Mouse (Mus musculus): ENCODE results near the gene Ankrd11.

The Ankrd11 gene

DNA sequence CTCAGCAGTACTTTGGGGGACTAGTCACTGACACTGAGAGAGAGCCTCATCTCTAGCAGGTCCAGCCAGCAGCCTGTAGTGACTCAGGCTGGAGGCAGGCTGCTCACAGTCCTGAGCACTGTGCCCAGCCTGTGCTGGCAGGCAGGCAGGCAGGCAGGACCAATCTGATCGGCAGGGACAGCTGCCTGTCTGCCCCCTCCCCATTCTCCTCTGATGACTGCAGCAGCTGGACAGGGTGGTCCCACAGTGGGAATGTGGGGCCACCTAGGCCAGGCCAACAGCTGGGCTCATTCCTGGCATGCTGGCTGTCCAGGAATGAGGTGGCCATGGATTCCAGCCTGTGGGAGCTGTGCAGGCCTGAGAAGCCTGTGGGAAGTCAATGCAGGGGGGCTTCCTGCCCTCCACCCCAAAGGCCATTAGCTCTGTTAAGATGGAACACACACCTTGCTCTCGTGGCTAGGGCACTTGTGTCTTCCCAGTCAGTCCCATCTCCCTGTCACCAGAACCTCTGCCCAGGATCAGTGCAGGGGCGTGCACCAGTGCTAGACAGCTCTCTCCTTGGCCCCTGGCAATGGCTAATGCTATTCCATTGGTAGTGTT, 191.3 kb downstream of the Ankrd11 start:
- in situ Hi-C loops (cut with MboI, MseI) = no loop called here

DNA sequence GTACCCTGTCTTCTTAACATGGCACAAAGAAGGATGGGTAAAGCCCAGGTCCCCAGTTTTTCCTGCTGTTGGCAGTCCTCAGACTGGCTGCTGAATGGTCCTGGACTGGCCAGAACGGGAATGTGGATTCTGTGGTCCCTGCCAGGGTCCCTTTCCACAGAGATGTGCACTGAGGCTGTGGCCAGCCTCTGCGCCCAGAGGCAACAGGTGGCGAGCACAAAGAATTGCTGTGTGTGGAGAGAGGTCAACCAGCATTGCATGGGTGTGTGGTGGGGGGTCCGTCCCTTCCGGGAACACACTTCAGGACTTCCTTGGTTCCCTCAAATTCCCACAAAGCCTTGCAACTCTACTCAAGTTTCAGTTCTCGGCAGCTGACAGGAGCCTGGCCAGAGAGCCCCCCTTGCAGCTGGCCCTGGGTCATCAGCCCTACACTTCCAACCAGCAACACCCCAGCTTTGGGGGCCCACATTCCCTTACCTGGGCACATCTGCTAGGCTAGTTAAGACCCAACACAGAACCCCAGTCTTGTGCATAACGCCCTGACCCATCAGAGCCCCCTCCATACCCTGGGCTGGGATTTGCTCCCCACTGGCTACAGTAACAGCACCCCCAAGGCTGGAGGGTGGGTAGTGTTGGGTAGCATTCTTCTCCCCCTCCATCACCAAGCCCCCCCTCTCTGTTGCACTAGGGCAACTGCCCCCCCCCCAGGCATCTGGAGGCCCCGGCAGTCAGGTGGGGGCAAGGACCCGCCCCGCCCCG, 192.7 kb downstream of the Ankrd11 start:
- in situ Hi-C loops (cut with MboI, MseI) = no loop called here

- in situ Hi-C loops (cut with MboI, MseI) = no loop called here
Observed at GRCm38 (mm10) chr8:122847829-122848561, 194.1 kb downstream of the Ankrd11 start, which contains the start of gene Cdh15. Gene Cdh15 (plus strand): TSS chr8:122847966.

GRCm38 (mm10) chr8:122845662-122846061, 196.4 kb downstream of the Ankrd11 start:
- in situ Hi-C loops (cut with MboI, MseI) = no loop called here

DNA sequence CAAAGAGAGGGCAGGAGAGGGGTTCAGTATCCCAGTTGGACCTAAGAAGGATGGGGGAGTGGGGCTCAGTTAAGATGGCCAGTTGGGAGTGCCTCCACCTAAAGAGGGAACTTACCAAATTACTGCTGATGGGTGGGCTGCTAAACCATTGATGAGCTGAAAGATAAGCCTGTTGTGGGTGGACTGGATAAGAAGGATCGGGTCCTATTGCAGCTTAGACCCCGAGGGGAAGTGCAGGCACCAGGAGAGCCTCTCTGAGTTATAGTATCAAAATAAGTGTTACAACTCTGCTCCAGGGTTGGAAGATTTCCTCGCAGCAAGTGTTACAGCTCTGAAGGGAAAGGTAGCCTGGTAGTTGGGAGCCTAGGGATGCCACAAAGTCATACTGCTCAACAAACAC, 197.9 kb downstream of the Ankrd11 start:
- in situ Hi-C loops (cut with MboI, MseI) = no loop called here

DNA sequence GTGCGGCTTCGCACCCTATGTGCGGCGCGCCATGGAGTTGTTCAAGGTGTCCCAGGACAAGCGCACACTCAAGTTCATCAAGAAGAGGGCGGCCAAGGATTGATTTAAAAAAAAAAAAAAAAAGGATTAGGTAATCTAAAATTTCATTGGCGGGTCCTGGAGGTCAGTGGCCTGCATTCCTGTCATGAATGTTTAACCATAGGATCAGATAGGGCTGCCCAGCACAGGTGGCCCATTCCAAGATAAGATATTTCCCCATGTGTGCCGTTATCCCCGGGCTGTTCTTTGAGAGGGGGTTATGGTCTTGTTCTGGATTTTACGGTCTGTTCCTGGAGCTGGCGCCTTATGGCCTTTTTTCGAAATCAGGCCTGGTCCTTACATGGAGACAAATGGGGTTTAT, 205.4 kb downstream of the Ankrd11 start:
- in situ Hi-C loops (cut with MboI, MseI) = no loop called here

- in situ Hi-C loops (cut with MboI, MseI) = no loop called here
Observed at GRCm38 (mm10) chr8:122836199-122836598, 205.9 kb downstream of the Ankrd11 start.

GRCm38 (mm10) chr8:122834971-122835370, 207.1 kb downstream of the Ankrd11 start:
- in situ Hi-C loops (cut with MboI, MseI) = loop anchor here in 1 of 2 experiments (5.0 kb wide), 3 partner anchors 158 to 333 kb away; partner anchors contain the start of gene Pabpn1l

DNA sequence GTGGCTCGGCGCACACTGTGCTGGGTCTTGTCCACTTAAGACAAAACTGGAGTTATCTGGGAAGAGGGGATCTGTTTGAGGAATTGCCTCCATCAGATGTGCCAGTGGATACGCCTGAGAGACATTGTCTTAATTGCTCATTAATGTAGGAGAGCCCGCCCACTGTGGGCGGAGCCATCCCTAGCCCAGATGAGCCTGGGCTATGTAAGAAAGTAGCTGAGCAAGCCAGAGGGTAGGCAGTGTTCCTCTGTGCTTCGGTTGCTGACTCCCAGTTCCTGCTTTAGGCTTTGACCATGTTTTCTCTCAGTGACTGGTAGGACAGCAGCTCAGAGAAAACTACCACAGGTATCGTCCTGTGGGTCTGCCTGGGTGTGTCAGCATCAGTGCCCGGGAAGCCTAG, 207.7 kb downstream of the Ankrd11 start:
- in situ Hi-C loops (cut with MboI, MseI) = loop anchor here in 1 of 2 experiments (5.0 kb wide), 3 partner anchors 157 to 332 kb away; partner anchors contain the start of gene Pabpn1l

All from T-helper 17 cell (primary cell).